Mouse (Mus musculus): ENCODE measurements around the gene Cyb5r2.

- TF ChIP-seq CTCF (IDR thresholded peaks at IDR 0.05; ENCODE audit: insufficient read depth, low read depth, low read length) (no peak), POLR2A (IDR thresholded peaks at IDR 0.05; ENCODE audit: insufficient read depth, low read depth, low read length) (no peak)
Measured at GRCm38 (mm10) chr7:107705941-107706340, 51.9 kb downstream of the Cyb5r2 start.

Measured in olfactory bulb, adult 2 months (tissue).